ENCODE assay signal across 27 mouse cellular contexts in the genomic region with DNA sequence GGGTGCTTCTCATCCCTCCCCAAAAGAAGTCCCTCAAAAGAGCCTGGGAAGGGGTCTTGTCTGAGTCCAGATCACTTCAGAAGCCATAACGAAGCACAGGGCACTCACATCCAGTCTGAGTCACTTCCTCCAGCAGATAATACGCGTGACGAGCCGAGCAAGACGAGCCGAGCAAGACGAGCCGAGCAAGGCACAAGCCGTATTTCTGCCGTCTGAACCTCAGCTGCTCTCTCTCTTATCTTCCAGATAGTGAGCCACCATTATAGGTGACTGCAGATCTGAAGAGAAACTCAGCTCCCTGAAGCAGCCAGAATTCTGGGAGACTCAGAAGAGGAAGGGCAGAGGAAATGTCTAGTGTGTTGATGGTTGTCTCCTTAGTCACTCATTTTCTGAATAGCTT.
DNase-seq lines count a peak whose midpoint lies in the region; ATAC-seq and TF ChIP-seq lines count a peak whose summit lies in the region.
"Had no signal": no experiment of that assay in that cellular context is flagged by ENCODE, and none has a peak within 500 bp of the region (broad histone marks: within the 10 kb centered on the region; RNA-seq: fewer than 3 reads in every experiment).

No protein-coding gene starts in this region.

- DNase-seq in embryonic facial prominence, embryonic 10.5 days (ENCODE audit: low spot score), result no peak
- peak; percentile 9 for DNase-seq in A20 (ENCODE audit: low read depth, low spot score)
- DNase-seq in adrenal gland, adult 2 months, result no peak
- DNase-seq: cerebellum, adult 11-12 months; cerebellum, postnatal 10 days; forebrain, postnatal 0 days; gastrocnemius, postnatal 14 days; heart, adult 11 months; heart, postnatal 10 days; kidney, adult 9 months; kidney, postnatal 14 days; lung, adult 18-20 months; midbrain, embryonic 14.5 days; right cerebral cortex, adult 18-20 months; right cerebral cortex, postnatal 4 days; thymus, postnatal 25 days had no signal

- H3K27ac ChIP-seq in embryonic facial prominence, embryonic 15.5 days (replicated peaks), result 0 out of 2 replicates have a peak overlapping the region, but pooled peaks have one; percentile 22
- no peak overlapping the region for H3K27ac ChIP-seq in embryonic facial prominence, embryonic 10.5 days (replicated peaks)
- no peak overlapping the region for H3K27ac ChIP-seq in intestine, embryonic 15.5 days
- H3K27ac ChIP-seq in intestine, postnatal 0 days (ENCODE audit: low read depth, low read length), result no peak overlapping the region
- no peak overlapping the region for H3K27ac ChIP-seq in bone marrow macrophage, adult 2 months (ENCODE audit: insufficient read depth, low read depth, low read length)
- H3K27ac ChIP-seq: forebrain, embryonic 10.5 days; hindbrain, embryonic 14.5 days; neural tube, embryonic 13.5 days had no signal

- H3K4me2 ChIP-seq in embryonic facial prominence, embryonic 15.5 days (replicated peaks), result no peak overlapping the region
- H3K4me2 ChIP-seq in intestine, embryonic 15.5 days (replicated peaks), result no peak overlapping the region
- no peak overlapping the region; the same call in 1 of the 2 replicates for H3K4me2 ChIP-seq in intestine, postnatal 0 days (replicated peaks; ENCODE audit: low read depth)
- H3K4me2 ChIP-seq: hindbrain, embryonic 14.5 days; liver, embryonic 11.5 days; neural tube, embryonic 13.5 days had no signal

- no peaks in the 10 kb centered on the region for H3K27me3 ChIP-seq in embryonic facial prominence, embryonic 15.5 days
- no peaks in the 10 kb centered on the region for H3K27me3 ChIP-seq in embryonic facial prominence, embryonic 10.5 days (replicated peaks; ENCODE audit: low read depth, poor library complexity, severe bottlenecking)
- H3K27me3 ChIP-seq in intestine, embryonic 15.5 days (replicated peaks), result no peaks in the 10 kb centered on the region
- H3K27me3 ChIP-seq in intestine, postnatal 0 days (replicated peaks; ENCODE audit: control insufficient read depth, insufficient read depth, low read length), result no peaks in the 10 kb centered on the region
- H3K27me3 ChIP-seq: neural tube, embryonic 13.5 days; Patski had no signal

- no peak overlapping the region for H3K9ac ChIP-seq in embryonic facial prominence, embryonic 15.5 days
- H3K9ac ChIP-seq in intestine, embryonic 15.5 days, result no peak overlapping the region
- H3K9ac ChIP-seq in intestine, postnatal 0 days (ENCODE audit: low read depth, low read length), result no peak overlapping the region
- H3K9ac ChIP-seq: forebrain, postnatal 0 days; hindbrain, embryonic 14.5 days; neural tube, embryonic 13.5 days had no signal

- WGBS in embryonic facial prominence, embryonic 15.5 days, result 34% methylated on average over 11 of the region's 11 CpGs
- 62% methylated on average over 11 of the region's 11 CpGs for WGBS in embryonic facial prominence, embryonic 10.5 days
- 38% methylated on average over 11 of the region's 11 CpGs for WGBS in intestine, embryonic 15.5 days
- 27% methylated on average over 11 of the region's 11 CpGs for WGBS in intestine, postnatal 0 days

- no peaks in the 10 kb centered on the region for H3K9me3 ChIP-seq in embryonic facial prominence, embryonic 15.5 days (replicated peaks)
- H3K9me3 ChIP-seq in embryonic facial prominence, embryonic 10.5 days, result no peaks in the 10 kb centered on the region
- no peaks in the 10 kb centered on the region for H3K9me3 ChIP-seq in intestine, embryonic 15.5 days
- no peaks in the 10 kb centered on the region for H3K9me3 ChIP-seq in intestine, postnatal 0 days (ENCODE audit: control insufficient read depth)
- H3K9me3 ChIP-seq: forebrain, embryonic 10.5 days; neural tube, embryonic 13.5 days had no signal

- no peaks in the 10 kb centered on the region for H3K4me1 ChIP-seq in embryonic facial prominence, embryonic 15.5 days
- H3K4me1 ChIP-seq in embryonic facial prominence, embryonic 10.5 days, result peaks cover 12% of the 10 kb centered on the region; the same call in 1 of the 2 replicates
- H3K4me1 ChIP-seq in intestine, embryonic 15.5 days (replicated peaks), result no peaks in the 10 kb centered on the region
- no peaks in the 10 kb centered on the region for H3K4me1 ChIP-seq in intestine, postnatal 0 days (replicated peaks; ENCODE audit: control insufficient read depth, insufficient read depth, low read length)
- peaks cover 2% of the 10 kb centered on the region; the same call in 1 of the 2 replicates for H3K4me1 ChIP-seq in bone marrow macrophage, adult 2 months (ENCODE audit: control insufficient read depth, insufficient read depth, low read length)

- no peaks in the 10 kb centered on the region for H3K36me3 ChIP-seq in embryonic facial prominence, embryonic 15.5 days
- no peaks in the 10 kb centered on the region for H3K36me3 ChIP-seq in embryonic facial prominence, embryonic 10.5 days (replicated peaks)
- H3K36me3 ChIP-seq in intestine, embryonic 15.5 days, result no peaks in the 10 kb centered on the region
- H3K36me3 ChIP-seq in intestine, postnatal 0 days (ENCODE audit: control insufficient read depth, insufficient read depth), result no peaks in the 10 kb centered on the region
- H3K36me3 ChIP-seq: forebrain, embryonic 10.5 days; neural tube, embryonic 13.5 days had no signal

- no peak overlapping the region for H3K4me3 ChIP-seq in embryonic facial prominence, embryonic 15.5 days (replicated peaks)
- H3K4me3 ChIP-seq in embryonic facial prominence, embryonic 10.5 days, result no peak overlapping the region
- H3K4me3 ChIP-seq in intestine, embryonic 15.5 days (replicated peaks), result no peak overlapping the region
- no peak overlapping the region for H3K4me3 ChIP-seq in intestine, postnatal 0 days (ENCODE audit: low read depth, low read length)
- H3K4me3 ChIP-seq in bone marrow macrophage, adult 2 months (ENCODE audit: insufficient read depth, low read length), result peak overlapping the region; percentile 37
- H3K4me3 ChIP-seq: forebrain, embryonic 10.5 days; neural tube, embryonic 13.5 days had no signal

- TF ChIP-seq CTCF in intestine, postnatal 0 days (IDR thresholded peaks at IDR 0.05; ENCODE audit: low read depth), result no peak
- TF ChIP-seq CTCF in bone marrow macrophage, adult 2 months (IDR thresholded peaks at IDR 0.05; ENCODE audit: low read depth, low read length), result no peak

- ATAC-seq in embryonic facial prominence, embryonic 15.5 days (ENCODE audit: insufficient number of reproducible peaks, low FRiP score, low TSS enrichment, low read depth), result no peak
- ATAC-seq in intestine, embryonic 15.5 days, result 0 out of 2 replicates have a peak, but pooled peaks have one; percentile 49
- no peak for ATAC-seq in intestine, postnatal 0 days
- no peak for ATAC-seq in monocyte, adult 5-6 weeks (replicated peaks; ENCODE audit: insufficient number of reproducible peaks, low FRiP score, low TSS enrichment, poor library complexity, severe bottlenecking)
- ATAC-seq: forebrain, postnatal 0 days; inflammation-experienced regulatory T-cells, adult 6 months had no signal

- TF ChIP-seq POLR2A in bone marrow macrophage, adult 2 months (IDR thresholded peaks at IDR 0.05; ENCODE audit: borderline replicate concordance, low read depth, low read length), result no peak
